Mouse (Mus musculus) cerebellum, adult 2 months (tissue): ENCODE measurements at regions not wholly inside any gene's neighbourhood (a gene's known extent, or its start where the extent isn't known, plus 50 kb on each side); places are given as distances from the start of the nearest gene placed in this dataset.

Experiments used
- CTCF ChIP-seq: fragments of 200-500 bp; IDR thresholded peaks from 2 replicates; pipeline ENCODE4 v1.5.1; 2011; ENCODE audit warnings: low read depth, mild to moderate bottlenecking, control low read depth, low read length, moderate library complexity, borderline replicate concordance; ENCODE audit not compliant: insufficient read depth
- POLR2A ChIP-seq: fragments of 200-500 bp; IDR thresholded peaks from 2 replicates; pipeline ENCODE4 v1.6.1; 2011; ENCODE audit warnings: low read length, control low read depth, borderline replicate concordance; ENCODE audit not compliant: insufficient read depth

DNA sequence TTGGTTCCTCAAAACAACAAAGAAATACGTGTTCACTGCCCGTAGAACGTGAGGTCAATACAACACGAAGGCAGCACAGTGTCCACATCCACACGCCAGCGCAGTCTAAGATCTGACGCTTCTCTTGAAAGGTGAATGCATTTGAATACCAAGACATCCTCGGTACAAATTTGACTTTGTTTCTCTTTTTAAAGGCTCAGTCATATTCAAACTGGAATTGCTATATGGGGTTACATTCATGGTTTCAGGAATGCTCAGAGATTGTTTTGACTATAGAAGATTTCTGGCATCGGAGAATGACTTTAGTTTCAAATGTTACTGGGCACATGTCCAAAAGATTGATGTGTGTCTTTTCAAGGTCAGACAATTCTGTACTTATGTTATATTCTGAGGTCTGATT is 147.2 kb upstream of the Fer start:
- TF ChIP-seq CTCF: no peak
- TF ChIP-seq POLR2A: no peak
